Mouse (Mus musculus): Measurements from ENCODE around the gene Ift122.
A peak's percentile ranks its signal among the peaks of the same experiment; 100 is the strongest.

Ift122 gene

DNA sequence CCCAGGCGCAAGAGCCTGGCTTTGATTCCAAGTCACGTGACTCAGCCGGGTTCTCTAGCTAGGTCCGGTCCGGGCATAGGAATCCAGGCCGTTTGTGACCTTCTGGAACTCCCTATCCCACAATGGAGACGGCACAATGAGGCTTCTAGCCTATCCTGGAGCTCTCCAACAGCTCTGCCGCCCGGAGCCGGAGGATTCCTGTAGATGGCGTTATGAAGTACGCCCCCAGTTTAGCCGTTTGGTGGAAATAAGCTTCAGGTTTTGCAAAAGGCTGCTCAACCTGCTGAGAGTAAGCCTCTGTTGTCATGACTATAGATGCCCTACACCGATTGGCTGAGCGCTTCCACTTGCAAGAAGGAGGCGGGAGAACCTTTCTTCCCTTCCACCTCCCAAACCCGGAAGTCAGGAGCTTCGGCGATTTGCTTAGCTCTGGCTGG is 15.1 kb upstream of the Ift122 start, which contains the start of gene Efcab12:
TSS of gene Efcab12 (minus strand) at position 252 of the 437 bp plus-strand sequence.
- TF ChIP-seq POU5F1 (IDR thresholded peaks at IDR 0.05; ENCODE audit: borderline replicate concordance, low read length) (0 out of 2 replicates have a peak, but pooled peaks have one; percentile 4), NANOG (IDR thresholded peaks at IDR 0.05; ENCODE audit: borderline replicate concordance, low read length) (no peak)
- H3K27me3 ChIP-seq (ENCODE audit: insufficient read depth, low read length), result no peaks in the 10 kb centered on the region
- peak within 1 kb of the TSS; percentile 73 for H3K4me3 ChIP-seq (replicated peaks; ENCODE audit: low read length)
- H3K9me3 ChIP-seq (ENCODE audit: low read length), result no peaks in the 10 kb centered on the region
- H3K4me1 ChIP-seq (replicated peaks; ENCODE audit: low read depth, low read length), result peaks cover 31% of the 10 kb centered on the region
- H3K36me3 ChIP-seq (ENCODE audit: insufficient read depth, low read length), result peaks cover 26% of the 10 kb centered on the region

DNA sequence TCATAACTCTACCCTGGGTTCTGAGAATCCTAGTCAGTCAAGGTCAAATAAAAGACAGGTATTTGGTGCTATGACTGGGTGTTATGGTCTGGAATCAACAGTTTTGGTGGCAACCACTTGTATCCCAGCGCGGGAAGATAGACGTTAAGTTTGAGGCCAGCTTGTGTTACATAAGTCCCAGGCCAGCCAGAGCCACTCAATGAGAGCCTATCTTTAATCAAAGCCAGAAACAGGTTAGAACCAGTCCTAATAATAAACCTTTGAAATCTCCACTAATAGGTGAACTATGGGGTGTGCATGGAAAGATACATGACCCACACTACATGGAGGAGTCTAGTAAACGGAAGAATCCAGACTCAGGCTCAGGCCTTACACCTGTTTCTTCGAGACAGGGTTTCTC is 14.5 kb upstream of the Ift122 start:
- no peaks in the 10 kb centered on the region for H3K27me3 ChIP-seq (ENCODE audit: insufficient read depth, low read length)
- no peaks in the 10 kb centered on the region for H3K9me3 ChIP-seq (ENCODE audit: low read length)
- peaks cover 32% of the 10 kb centered on the region for H3K36me3 ChIP-seq (ENCODE audit: insufficient read depth, low read length)
- H3K4me3 ChIP-seq (replicated peaks; ENCODE audit: low read length), result peak overlapping the region; percentile 73
- no peak for TF ChIP-seq POU5F1 (IDR thresholded peaks at IDR 0.05; ENCODE audit: borderline replicate concordance, low read length)
- no peak for TF ChIP-seq NANOG (IDR thresholded peaks at IDR 0.05; ENCODE audit: borderline replicate concordance, low read length)
- no peak for TF ChIP-seq CTCF (conservative IDR thresholded peaks at IDR 0.05; ENCODE audit: low read length)
- H3K4me1 ChIP-seq (replicated peaks; ENCODE audit: low read depth, low read length), result peaks cover 31% of the 10 kb centered on the region

DNA sequence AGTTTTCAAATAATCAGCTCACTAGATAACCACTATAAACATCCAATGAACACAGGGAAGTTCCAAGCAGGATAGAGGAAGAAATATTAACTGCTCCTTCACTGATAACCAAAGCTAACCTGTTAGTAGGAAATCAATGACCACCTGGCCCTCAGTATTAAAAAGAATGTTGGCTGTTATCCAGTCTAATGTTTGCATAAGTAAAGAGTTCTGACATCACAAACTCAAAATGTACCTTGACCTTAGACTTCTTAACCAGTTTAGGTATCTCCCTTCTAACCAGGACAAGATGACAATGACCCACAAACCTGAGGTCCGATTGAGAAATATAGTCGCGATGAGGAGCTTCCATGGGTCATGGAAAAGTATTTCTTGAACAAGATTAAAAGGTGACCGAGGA is 8.3 kb upstream of the Ift122 start:
- H3K9me3 ChIP-seq (ENCODE audit: low read length), result no peaks in the 10 kb centered on the region
- H3K27me3 ChIP-seq (ENCODE audit: insufficient read depth, low read length), result no peaks in the 10 kb centered on the region
- H3K36me3 ChIP-seq (ENCODE audit: insufficient read depth, low read length), result peaks cover 81% of the 10 kb centered on the region
- TF ChIP-seq POU5F1 (IDR thresholded peaks at IDR 0.05; ENCODE audit: borderline replicate concordance, low read length), result no peak
- no peak for TF ChIP-seq CTCF (conservative IDR thresholded peaks at IDR 0.05; ENCODE audit: low read length)
- TF ChIP-seq NANOG (IDR thresholded peaks at IDR 0.05; ENCODE audit: borderline replicate concordance, low read length), result no peak
- peaks cover 3% of the 10 kb centered on the region for H3K4me1 ChIP-seq (replicated peaks; ENCODE audit: low read depth, low read length)
- no peak overlapping the region for H3K4me3 ChIP-seq (replicated peaks; ENCODE audit: low read length)

DNA sequence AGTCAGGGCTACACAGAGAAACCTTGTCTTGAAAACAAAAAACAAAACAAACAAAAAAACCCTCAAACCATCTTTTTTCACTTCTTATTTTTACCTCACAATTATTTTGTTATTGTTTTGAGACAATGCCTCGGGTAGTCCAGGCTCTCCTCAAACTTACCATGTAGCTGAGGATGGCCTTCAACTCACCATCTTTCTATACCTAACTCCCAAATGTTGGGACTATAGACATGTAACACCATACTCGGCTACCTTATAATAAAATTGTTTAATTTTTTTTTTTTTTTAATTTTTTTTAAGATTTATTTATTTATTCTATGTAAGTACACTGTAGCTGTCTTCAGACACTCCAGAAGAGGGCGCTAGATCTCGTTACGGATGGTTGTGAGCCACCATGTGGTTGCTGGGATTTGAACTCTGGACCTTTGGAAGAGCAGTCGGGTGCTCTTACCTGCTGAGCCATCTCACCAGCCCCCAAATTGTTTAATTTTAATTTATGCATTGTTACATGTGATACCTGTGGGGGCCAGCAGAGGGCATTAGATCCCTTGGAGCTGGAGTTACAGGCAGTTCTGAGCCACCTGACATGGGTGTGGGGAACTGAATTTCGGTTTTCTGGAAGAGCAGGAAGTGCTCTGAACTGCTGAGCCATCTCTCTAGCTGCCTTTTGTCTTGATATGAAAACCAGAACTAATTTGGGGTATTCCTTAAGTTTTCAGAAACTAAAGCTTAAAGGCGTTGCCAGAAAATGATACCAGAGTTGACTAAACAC is 6.4 kb upstream of the Ift122 start:
- TF ChIP-seq CTCF (conservative IDR thresholded peaks at IDR 0.05; ENCODE audit: low read length) (peak; percentile 61), POU5F1 (IDR thresholded peaks at IDR 0.05; ENCODE audit: borderline replicate concordance, low read length) (no peak)
- Histone ChIP-seq H3K4me3 (replicated peaks; ENCODE audit: low read length) (no peak overlapping the region), H3K4me1 (replicated peaks; ENCODE audit: low read depth, low read length) (peaks cover 11% of the 10 kb centered on the region), H3K27me3 (ENCODE audit: insufficient read depth, low read length) (no peaks in the 10 kb centered on the region), H3K36me3 (ENCODE audit: insufficient read depth, low read length) (peaks cover 85% of the 10 kb centered on the region), H3K9me3 (ENCODE audit: low read length) (no peaks in the 10 kb centered on the region)

DNA sequence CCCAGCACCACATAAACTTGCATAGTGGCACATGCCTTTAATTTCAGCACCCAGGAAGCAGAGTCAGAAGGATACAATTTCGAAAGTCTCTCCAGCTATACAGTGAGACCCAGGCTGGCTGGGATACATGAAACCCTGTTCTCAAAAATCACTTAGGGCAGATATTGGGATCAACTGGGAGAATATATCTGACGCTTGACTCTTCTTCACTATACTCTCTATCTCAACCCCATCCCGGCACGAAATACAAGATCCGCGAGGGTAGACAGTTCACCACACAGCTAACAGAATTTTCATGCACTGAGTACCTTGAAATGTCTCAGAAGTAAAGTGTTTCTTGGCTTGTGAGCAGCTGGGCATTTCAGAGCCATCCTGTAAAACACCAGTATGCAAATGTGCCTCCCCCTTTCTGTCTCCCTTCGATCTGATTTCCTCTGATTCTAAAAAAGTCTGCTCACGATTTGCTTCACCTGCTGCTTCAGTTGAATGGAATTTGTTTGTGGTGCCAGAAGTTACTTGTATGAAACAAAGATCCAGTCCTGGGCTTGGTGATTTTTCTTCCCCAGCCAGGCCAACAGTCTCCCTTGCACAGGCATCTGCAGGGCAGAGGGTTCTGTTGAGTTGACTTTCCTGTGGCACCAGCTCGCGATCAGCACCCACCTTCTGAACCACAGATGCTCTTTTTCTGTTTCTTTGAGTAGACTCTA is 4.5 kb upstream of the Ift122 start:
- Histone ChIP-seq H3K4me1 (replicated peaks; ENCODE audit: low read depth, low read length) (peaks cover 18% of the 10 kb centered on the region), H3K9me3 (ENCODE audit: low read length) (no peaks in the 10 kb centered on the region), H3K36me3 (ENCODE audit: insufficient read depth, low read length) (peaks cover 66% of the 10 kb centered on the region), H3K27me3 (ENCODE audit: insufficient read depth, low read length) (no peaks in the 10 kb centered on the region), H3K4me3 (replicated peaks; ENCODE audit: low read length) (no peak overlapping the region)
- TF ChIP-seq POU5F1 (IDR thresholded peaks at IDR 0.05; ENCODE audit: borderline replicate concordance, low read length), result no peak
- TF ChIP-seq CTCF (conservative IDR thresholded peaks at IDR 0.05; ENCODE audit: low read length), result no peak
- no peak for TF ChIP-seq NANOG (IDR thresholded peaks at IDR 0.05; ENCODE audit: borderline replicate concordance, low read length)

DNA sequence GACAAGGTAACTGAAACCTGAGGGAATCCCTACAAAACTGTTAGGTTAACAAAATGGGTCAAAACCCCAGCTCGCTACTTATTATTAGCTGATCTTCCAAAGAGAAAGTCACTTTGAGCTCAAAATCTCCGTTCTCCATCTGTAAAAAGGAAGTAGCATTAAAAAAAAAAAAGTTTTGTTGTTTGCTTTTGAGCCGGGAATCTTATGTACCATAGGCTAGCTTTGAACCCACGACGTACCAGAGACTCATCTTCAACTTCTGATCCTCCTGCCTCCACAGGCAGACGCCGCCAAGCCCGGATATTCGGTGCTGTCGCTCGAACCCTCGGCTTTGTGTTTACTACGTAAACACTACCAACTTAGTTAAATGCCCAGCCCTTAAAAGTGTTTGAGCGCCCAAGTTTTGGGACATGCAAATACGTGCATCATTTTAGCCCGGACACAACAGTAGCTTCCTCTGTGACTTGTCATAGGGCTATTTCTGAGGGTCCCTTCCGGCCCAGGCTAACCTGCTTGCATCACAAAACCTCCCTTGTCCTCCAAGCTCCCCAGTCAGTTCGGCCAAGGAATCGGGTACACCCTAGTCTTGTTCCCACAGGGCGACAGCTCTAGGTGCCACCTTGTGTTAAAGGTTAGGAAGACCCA is 702 bp upstream of the Ift122 start:
- Histone ChIP-seq H3K36me3 (ENCODE audit: insufficient read depth, low read length) (peaks cover 34% of the 10 kb centered on the region), H3K9me3 (ENCODE audit: low read length) (no peaks in the 10 kb centered on the region), H3K27me3 (ENCODE audit: insufficient read depth, low read length) (no peaks in the 10 kb centered on the region), H3K4me3 (replicated peaks; ENCODE audit: low read length) (peak overlapping the region; percentile 94), H3K4me1 (replicated peaks; ENCODE audit: low read depth, low read length) (peaks cover 24% of the 10 kb centered on the region)
- TF ChIP-seq POU5F1 (IDR thresholded peaks at IDR 0.05; ENCODE audit: borderline replicate concordance, low read length), result 0 out of 2 replicates have a peak, but pooled peaks have one; percentile 33
- TF ChIP-seq CTCF (conservative IDR thresholded peaks at IDR 0.05; ENCODE audit: low read length), result no peak
- TF ChIP-seq NANOG (IDR thresholded peaks at IDR 0.05; ENCODE audit: borderline replicate concordance, low read length), result no peak

DNA sequence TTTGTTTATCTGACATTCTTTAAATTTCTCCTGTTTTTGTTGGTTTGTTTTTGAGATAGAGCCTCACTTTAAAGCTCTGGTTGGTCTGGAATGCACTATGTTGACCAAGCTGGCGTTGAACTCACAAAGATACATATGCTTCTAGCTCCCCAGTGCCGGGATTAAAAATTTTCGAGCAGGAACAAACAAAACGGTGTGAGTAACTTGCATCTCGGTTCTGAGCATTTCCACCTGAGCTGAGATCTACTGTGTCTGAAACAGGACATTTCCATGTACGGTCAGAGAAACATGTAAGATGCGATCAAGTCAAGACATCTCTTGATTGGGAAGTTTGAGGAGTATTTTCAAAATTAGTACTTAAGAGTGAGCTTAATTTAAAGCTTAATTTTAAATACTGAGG is 715 bp downstream of the Ift122 start:
- TF ChIP-seq NANOG (IDR thresholded peaks at IDR 0.05; ENCODE audit: borderline replicate concordance, low read length), result no peak

DNA sequence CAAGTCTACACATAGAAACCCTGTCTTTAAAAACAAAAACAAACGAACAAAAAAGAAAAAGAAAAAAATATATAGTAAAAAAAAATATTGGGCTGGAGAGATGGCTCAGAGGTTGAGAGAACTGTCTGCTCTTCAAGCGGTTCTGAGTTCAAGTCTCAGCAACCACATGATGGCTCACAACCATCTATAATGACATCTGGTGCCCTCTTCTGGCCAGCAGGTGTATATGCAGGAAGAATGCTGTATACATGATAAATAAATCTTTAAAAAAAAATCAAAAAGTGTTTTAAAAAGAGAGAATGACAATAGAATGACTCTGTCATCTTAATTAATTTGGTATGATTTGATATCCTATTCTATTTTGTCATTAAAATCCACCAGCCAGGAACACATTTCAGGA is 1.2 kb downstream of the Ift122 start:
- TF ChIP-seq NANOG (IDR thresholded peaks at IDR 0.05; ENCODE audit: borderline replicate concordance, low read length), result no peak
- peak; percentile 67 for TF ChIP-seq CTCF (conservative IDR thresholded peaks at IDR 0.05; ENCODE audit: low read length)
- Histone ChIP-seq H3K4me1 (replicated peaks; ENCODE audit: low read depth, low read length) (peaks cover 24% of the 10 kb centered on the region), H3K9me3 (ENCODE audit: low read length) (no peaks in the 10 kb centered on the region), H3K27me3 (ENCODE audit: insufficient read depth, low read length) (no peaks in the 10 kb centered on the region), H3K4me3 (replicated peaks; ENCODE audit: low read length) (no peak overlapping the region), H3K36me3 (ENCODE audit: insufficient read depth, low read length) (peaks cover 16% of the 10 kb centered on the region)

More for the DNA sequence above, 715 bp downstream of the Ift122 start:
- Histone ChIP-seq H3K27me3 (ENCODE audit: insufficient read depth, low read length) (no peaks in the 10 kb centered on the region), H3K4me1 (replicated peaks; ENCODE audit: low read depth, low read length) (peaks cover 24% of the 10 kb centered on the region), H3K36me3 (ENCODE audit: insufficient read depth, low read length) (peaks cover 20% of the 10 kb centered on the region), H3K4me3 (replicated peaks; ENCODE audit: low read length) (peak overlapping the region; percentile 94), H3K9me3 (ENCODE audit: low read length) (no peaks in the 10 kb centered on the region)
